12 mouse cellular contexts compared by ENCODE assay signal in the genomic region with DNA sequence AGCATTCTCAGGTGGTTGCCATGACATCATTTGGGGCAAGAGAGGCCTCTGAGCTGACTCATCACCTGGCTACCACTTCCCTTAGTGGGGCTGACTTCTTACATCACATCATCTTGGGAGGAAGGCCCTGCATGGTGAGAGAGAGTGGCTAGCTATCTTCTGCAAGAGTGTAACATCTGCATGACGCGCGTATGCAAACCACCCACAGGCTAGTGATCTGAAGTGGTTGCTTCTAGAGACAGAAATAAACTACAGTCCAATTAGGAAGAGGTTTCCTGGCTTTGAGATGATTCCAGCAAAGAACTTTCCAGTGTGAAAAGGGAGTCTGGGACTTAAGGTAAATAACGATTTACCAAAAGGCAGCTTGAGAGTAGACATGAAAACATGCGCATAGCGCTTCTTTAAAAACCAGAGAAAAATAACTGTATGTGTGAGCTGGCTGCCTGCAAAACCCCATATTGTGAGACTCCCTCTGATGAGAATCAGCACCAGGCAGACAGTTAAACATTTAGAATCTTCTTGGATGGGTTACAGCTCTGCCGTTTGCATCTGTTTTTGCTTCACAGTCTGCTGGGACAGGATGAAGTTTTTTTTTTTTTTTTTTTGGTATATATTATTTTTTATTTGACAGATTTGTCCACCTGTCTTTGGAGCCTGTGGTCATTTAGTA.
DNase-seq lines count a peak whose midpoint lies in the region; ATAC-seq lines count a peak whose summit lies in the region.
"Had no signal": no experiment of that assay in that cellular context is flagged by ENCODE, and none has a peak within 500 bp of the region (broad histone marks: within the 10 kb centered on the region; RNA-seq: fewer than 3 reads in every experiment).

No protein-coding gene starts in this region.

- WGBS in embryonic facial prominence, embryonic 13.5 days, result 68% methylated on average over 7 of the region's 7 CpGs
- 93% methylated on average over 7 of the region's 7 CpGs for WGBS in embryonic facial prominence, embryonic 10.5 days
- WGBS in intestine, embryonic 16.5 days, result 66% methylated on average over 7 of the region's 7 CpGs
- 63% methylated on average over 7 of the region's 7 CpGs for WGBS in stomach, embryonic 15.5 days

- no peaks in the 10 kb centered on the region for H3K27me3 ChIP-seq in embryonic facial prominence, embryonic 13.5 days
- H3K27me3 ChIP-seq in embryonic facial prominence, embryonic 10.5 days (replicated peaks; ENCODE audit: low read depth, poor library complexity, severe bottlenecking), result no peaks in the 10 kb centered on the region
- peaks cover 12% of the 10 kb centered on the region for H3K27me3 ChIP-seq in megakaryocyte, embryonic 14.5 days (replicated peaks)
- H3K27me3 ChIP-seq in intestine, embryonic 16.5 days (replicated peaks; ENCODE audit: control insufficient read depth, insufficient read depth, low read length), result no peaks in the 10 kb centered on the region
- H3K27me3 ChIP-seq in stomach, embryonic 15.5 days (replicated peaks), result no peaks in the 10 kb centered on the region

- ATAC-seq in embryonic facial prominence, embryonic 13.5 days (ENCODE audit: insufficient number of reproducible peaks, insufficient read depth, low FRiP score, low TSS enrichment, low read depth), result no peak
- no peak for ATAC-seq in megakaryocyte, adult 5-6 weeks (ENCODE audit: poor library complexity, severe bottlenecking)
- peak; percentile 29; the same call in 1 of the 2 replicates for ATAC-seq in intestine, embryonic 16.5 days
- ATAC-seq in stomach, embryonic 15.5 days (ENCODE audit: insufficient read depth, low FRiP score, low read depth), result no peak
- ATAC-seq: hindbrain, embryonic 16.5 days had no signal

- no peak overlapping the region for H3K4me3 ChIP-seq in embryonic facial prominence, embryonic 13.5 days
- no peak overlapping the region for H3K4me3 ChIP-seq in embryonic facial prominence, embryonic 10.5 days
- H3K4me3 ChIP-seq in megakaryocyte, embryonic 14.5 days (replicated peaks), result peak overlapping the region; percentile 33
- H3K4me3 ChIP-seq in intestine, embryonic 16.5 days (ENCODE audit: low read length), result no peak overlapping the region
- no peak overlapping the region for H3K4me3 ChIP-seq in stomach, embryonic 15.5 days (replicated peaks)
- H3K4me3 ChIP-seq: gastrocnemius, adult 2 months had no signal

- intact Hi-C loops in gastrocnemius, postnatal 36 days (cut with DNase I), result no loop called here

- no peak overlapping the region for H3K4me2 ChIP-seq in embryonic facial prominence, embryonic 13.5 days
- H3K4me2 ChIP-seq in intestine, embryonic 16.5 days (ENCODE audit: low read depth, low read length), result no peak overlapping the region
- H3K4me2 ChIP-seq in stomach, embryonic 15.5 days, result no peak overlapping the region

- H3K27ac ChIP-seq in embryonic facial prominence, embryonic 13.5 days, result peak overlapping the region; percentile 33; the same call in 1 of the 2 replicates
- H3K27ac ChIP-seq in embryonic facial prominence, embryonic 10.5 days (replicated peaks), result no peak overlapping the region
- peak overlapping the region; percentile 64 for H3K27ac ChIP-seq in intestine, embryonic 16.5 days (ENCODE audit: low read length)
- H3K27ac ChIP-seq in stomach, embryonic 15.5 days, result peak overlapping the region; percentile 72
- H3K27ac ChIP-seq: gastrocnemius, adult 2 months had no signal

- no peak for DNase-seq in embryonic facial prominence, embryonic 10.5 days (ENCODE audit: low spot score)
- DNase-seq in testis, postnatal 10 days (ENCODE audit: low spot score), result no peak
- no peak for DNase-seq in gastrocnemius, postnatal 36 days
- DNase-seq: gastrocnemius, adult 2 months; kidney, postnatal 36 days had no signal

- peaks cover 22% of the 10 kb centered on the region for H3K4me1 ChIP-seq in embryonic facial prominence, embryonic 13.5 days
- H3K4me1 ChIP-seq in embryonic facial prominence, embryonic 10.5 days, result peaks cover 16% of the 10 kb centered on the region
- H3K4me1 ChIP-seq in megakaryocyte, embryonic 14.5 days, result peaks cover 9% of the 10 kb centered on the region
- H3K4me1 ChIP-seq in intestine, embryonic 16.5 days (ENCODE audit: control insufficient read depth, insufficient read depth, low read length), result peaks cover 29% of the 10 kb centered on the region
- H3K4me1 ChIP-seq in stomach, embryonic 15.5 days, result peaks cover 12% of the 10 kb centered on the region; the same call in 1 of the 2 replicates

- no peak overlapping the region for H3K9ac ChIP-seq in embryonic facial prominence, embryonic 13.5 days
- no peak overlapping the region for H3K9ac ChIP-seq in intestine, embryonic 16.5 days (ENCODE audit: low read depth, low read length)
- H3K9ac ChIP-seq in stomach, embryonic 15.5 days, result no peak overlapping the region

- no peaks in the 10 kb centered on the region for H3K36me3 ChIP-seq in embryonic facial prominence, embryonic 13.5 days
- H3K36me3 ChIP-seq in embryonic facial prominence, embryonic 10.5 days (replicated peaks), result no peaks in the 10 kb centered on the region
- no peaks in the 10 kb centered on the region for H3K36me3 ChIP-seq in megakaryocyte, embryonic 14.5 days (replicated peaks; ENCODE audit: low read length)
- no peaks in the 10 kb centered on the region for H3K36me3 ChIP-seq in intestine, embryonic 16.5 days (ENCODE audit: control insufficient read depth, insufficient read depth, low read length)
- H3K36me3 ChIP-seq in stomach, embryonic 15.5 days, result no peaks in the 10 kb centered on the region
- H3K36me3 ChIP-seq: G1E had no signal

- H3K9me3 ChIP-seq in embryonic facial prominence, embryonic 13.5 days, result peaks cover 4% of the 10 kb centered on the region; the same call in 1 of the 2 replicates
- peaks cover 11% of the 10 kb centered on the region for H3K9me3 ChIP-seq in embryonic facial prominence, embryonic 10.5 days
- peaks cover 27% of the 10 kb centered on the region for H3K9me3 ChIP-seq in megakaryocyte, embryonic 14.5 days
- H3K9me3 ChIP-seq in intestine, embryonic 16.5 days (ENCODE audit: control insufficient read depth, low read length), result peaks cover 6% of the 10 kb centered on the region; the same call in 1 of the 2 replicates
- H3K9me3 ChIP-seq in stomach, embryonic 15.5 days, result no peaks in the 10 kb centered on the region; the same call in 1 of the 2 replicates
